Mouse (Mus musculus) lung, postnatal 36 days (tissue): ENCODE results near the gene Cfl2.

ENCODE experiments used
- DNase-seq: peaks from one replicate; pipeline ENCODE4 v3.0.0; 2022; ENCODE audit warnings: mixed read lengths

The Cfl2 gene

GRCm38 (mm10) chr12:54829876-54830275, 32.8 kb downstream of the Cfl2 start:
- no peak for DNase-seq

- no peak for DNase-seq
Measured at GRCm38 (mm10) chr12:54828043-54828442, 34.6 kb downstream of the Cfl2 start.

- no peak for DNase-seq
Measured at GRCm38 (mm10) chr12:54825202-54825601, 37.5 kb downstream of the Cfl2 start.

- no peak for DNase-seq
Measured at GRCm38 (mm10) chr12:54822836-54823426, 39.7 kb downstream of the Cfl2 start.

- no peak for DNase-seq
Measured at GRCm38 (mm10) chr12:54820684-54821161, 42.0 kb downstream of the Cfl2 start.

GRCm38 (mm10) chr12:54819181-54819935, 43.3 kb downstream of the Cfl2 start:
- DNase-seq: no peak

GRCm38 (mm10) chr12:54810142-54810541, 52.5 kb downstream of the Cfl2 start:
- peak; percentile 53 for DNase-seq
